In the genomic region with DNA sequence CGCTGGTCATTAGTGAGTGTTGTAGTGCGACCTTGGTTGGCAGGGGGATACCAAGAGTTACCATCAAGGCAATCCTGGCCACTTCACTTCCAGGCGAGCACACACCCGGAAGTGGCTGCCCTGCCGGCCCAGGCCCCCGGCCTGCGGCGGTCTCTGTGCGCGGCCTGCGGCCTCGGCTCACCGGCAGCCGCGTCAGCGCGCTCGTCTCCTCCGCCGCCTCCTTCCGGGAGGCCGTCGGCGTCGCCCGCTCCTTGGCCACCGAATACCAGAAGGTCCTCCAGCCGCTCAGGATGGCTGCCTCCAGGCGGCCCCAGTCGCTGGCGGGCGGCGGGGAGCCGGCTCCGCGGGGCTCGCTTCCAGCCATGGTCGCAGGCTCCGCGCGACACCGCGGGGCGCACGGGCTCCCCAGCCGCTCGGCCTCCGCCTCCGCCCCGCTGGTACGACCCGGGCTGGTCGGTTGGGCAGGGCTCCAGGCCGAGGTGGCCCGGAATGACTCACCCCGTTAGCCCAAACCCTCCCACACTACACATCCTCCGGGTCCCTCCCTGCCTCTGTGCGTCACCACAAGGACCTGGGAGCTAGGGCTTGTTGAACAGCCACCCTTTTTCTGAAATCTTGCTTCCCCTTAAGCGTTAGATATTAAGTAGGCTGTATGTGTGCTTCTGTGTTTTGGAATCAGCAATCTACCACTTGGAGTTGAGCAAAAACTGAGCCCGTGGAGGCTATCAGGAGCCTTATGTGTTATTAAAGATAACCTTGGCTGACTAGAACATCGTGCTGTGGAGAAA, we compare ENCODE assay signal across 8 mouse cellular contexts. TPM values are rescaled to one million over a fixed set of nuclear protein-coding genes. Genes with fewer than 3 reads are reported as not detected.
DNase-seq lines count a peak whose midpoint lies in the region; ATAC-seq and TF ChIP-seq lines count a peak whose summit lies in the region.

Gene Fbxo4, minus strand, starts transcription at position 513 of the 788 bp plus-strand sequence.

- no peaks in the 10 kb centered on the region for H3K27me3 ChIP-seq in G1E (ENCODE audit: insufficient read depth, low read length)
- no peaks in the 10 kb centered on the region for H3K27me3 ChIP-seq in forebrain, embryonic 16.5 days (replicated peaks; ENCODE audit: control insufficient read depth, insufficient read depth, low read length)
- H3K27me3 ChIP-seq in liver, postnatal 0 days (ENCODE audit: insufficient read depth, low read length): no peaks in the 10 kb centered on the region
- H3K27me3 ChIP-seq in neural tube, embryonic 13.5 days: no peaks in the 10 kb centered on the region
- H3K27me3 ChIP-seq in testis, adult 2 months (ENCODE audit: control insufficient read depth, insufficient read depth, low read length): no peaks in the 10 kb centered on the region

- H3K27ac ChIP-seq in forebrain, embryonic 16.5 days (ENCODE audit: low read length): peak within 1 kb of the TSS; percentile 96
- H3K27ac ChIP-seq in liver, postnatal 0 days (ENCODE audit: low read depth): peak within 1 kb of the TSS; percentile 99
- peak within 1 kb of the TSS; percentile 94 for H3K27ac ChIP-seq in neural tube, embryonic 13.5 days (replicated peaks)
- H3K27ac ChIP-seq in testis, adult 2 months (ENCODE audit: control insufficient read depth, insufficient read depth, low read depth, low read length): peak within 1 kb of the TSS; percentile 89

- 1% methylated on average over 55 of the region's 61 CpGs for WGBS in forebrain, embryonic 16.5 days
- under 1% methylated on average over 61 of the region's 61 CpGs for WGBS in liver, postnatal 0 days (ENCODE audit: insufficient replicate concordance)
- 2% methylated on average over 61 of the region's 61 CpGs for WGBS in neural tube, embryonic 13.5 days

- no peak for TF ChIP-seq EP300 in liver, postnatal 0 days (IDR thresholded peaks at IDR 0.05; ENCODE audit: low read depth)

- peak; percentile 67; the same call in 1 of the 2 replicates for TF ChIP-seq POLR2A in testis, adult 2 months (IDR thresholded peaks at IDR 0.05; ENCODE audit: control insufficient read depth, low read depth, low read length)

- H3K9me3 ChIP-seq in G1E (replicated peaks): no peaks in the 10 kb centered on the region
- H3K9me3 ChIP-seq in forebrain, embryonic 16.5 days (ENCODE audit: control insufficient read depth, low read length): no peaks in the 10 kb centered on the region
- no peaks in the 10 kb centered on the region for H3K9me3 ChIP-seq in liver, postnatal 0 days (ENCODE audit: low read length)
- no peaks in the 10 kb centered on the region for H3K9me3 ChIP-seq in neural tube, embryonic 13.5 days

- H3K36me3 ChIP-seq in G1E (replicated peaks): peaks cover 23% of the 10 kb centered on the region
- H3K36me3 ChIP-seq in forebrain, embryonic 16.5 days (ENCODE audit: control insufficient read depth, insufficient read depth): peaks cover 3% of the 10 kb centered on the region; the same call in 1 of the 2 replicates
- peaks cover 11% of the 10 kb centered on the region for H3K36me3 ChIP-seq in liver, postnatal 0 days (replicated peaks; ENCODE audit: insufficient read depth, low read length)
- peaks cover 19% of the 10 kb centered on the region for H3K36me3 ChIP-seq in neural tube, embryonic 13.5 days
- H3K36me3 ChIP-seq in testis, adult 2 months (ENCODE audit: control insufficient read depth, insufficient read depth, low read length): no peaks in the 10 kb centered on the region

- no peak for TF ChIP-seq CTCF in G1E (IDR thresholded peaks at IDR 0.05; ENCODE audit: low read depth, low read length)
- TF ChIP-seq CTCF in liver, postnatal 0 days (IDR thresholded peaks at IDR 0.05; ENCODE audit: low read depth): no peak
- no peak for TF ChIP-seq CTCF in testis, adult 2 months (IDR thresholded peaks at IDR 0.05; ENCODE audit: control insufficient read depth, insufficient read depth, insufficient replicate concordance, low read depth, low read length)

- H3K4me3 ChIP-seq in G1E (ENCODE audit: low read depth, low read length): peak within 1 kb of the TSS; percentile 75
- peak within 1 kb of the TSS; percentile 72 for H3K4me3 ChIP-seq in forebrain, embryonic 16.5 days (replicated peaks; ENCODE audit: low read length)
- peak within 1 kb of the TSS; percentile 70 for H3K4me3 ChIP-seq in liver, postnatal 0 days (ENCODE audit: low read depth, low read length)
- peak within 1 kb of the TSS; percentile 58 for H3K4me3 ChIP-seq in neural tube, embryonic 13.5 days
- H3K4me3 ChIP-seq in testis, adult 2 months (ENCODE audit: control insufficient read depth, low read depth, low read length): peak within 1 kb of the TSS; percentile 85

- H3K4me1 ChIP-seq in G1E (ENCODE audit: insufficient read depth, low read depth, low read length): peaks cover 17% of the 10 kb centered on the region
- peaks cover 3% of the 10 kb centered on the region; the same call in 1 of the 2 replicates for H3K4me1 ChIP-seq in forebrain, embryonic 16.5 days (replicated peaks; ENCODE audit: control insufficient read depth, insufficient read depth, low read length)
- peaks cover 8% of the 10 kb centered on the region for H3K4me1 ChIP-seq in liver, postnatal 0 days (ENCODE audit: insufficient read depth)
- peaks cover 7% of the 10 kb centered on the region for H3K4me1 ChIP-seq in neural tube, embryonic 13.5 days (replicated peaks)
- no peaks in the 10 kb centered on the region for H3K4me1 ChIP-seq in testis, adult 2 months (ENCODE audit: control insufficient read depth, insufficient read depth, low read length)

- peak; percentile 98 for ATAC-seq in G1E (ENCODE audit: extremely low read depth, insufficient number of reproducible peaks, low FRiP score, poor library complexity, severe bottlenecking)
- ATAC-seq in forebrain, embryonic 16.5 days: peak; percentile 93
- peak; percentile 98 for ATAC-seq in liver, postnatal 0 days
- peak; percentile 96 for ATAC-seq in neural tube, embryonic 13.5 days (ENCODE audit: low read depth)

- intact Hi-C loops in heart, postnatal 25 days (cut with DNase I): loop anchor here (2.0 kb wide), 1 partner anchor 16 kb away; the partner anchor contains the start of gene AW549877

- H3K9ac ChIP-seq in forebrain, embryonic 16.5 days (replicated peaks; ENCODE audit: low read depth, low read length): peak within 1 kb of the TSS; percentile 97
- H3K9ac ChIP-seq in liver, postnatal 0 days (replicated peaks): peak within 1 kb of the TSS; percentile 92
- peak within 1 kb of the TSS; percentile 84 for H3K9ac ChIP-seq in neural tube, embryonic 13.5 days

- peak within 1 kb of the TSS; percentile 81 for H3K4me2 ChIP-seq in forebrain, embryonic 16.5 days (ENCODE audit: low read length)
- H3K4me2 ChIP-seq in liver, postnatal 0 days (ENCODE audit: low read depth, low read length): peak within 1 kb of the TSS; percentile 82
- H3K4me2 ChIP-seq in neural tube, embryonic 13.5 days: peak within 1 kb of the TSS; percentile 68

- DNase-seq in G1E (ENCODE audit: low spot score): peak; percentile 90
- DNase-seq in cerebellum, adult 18-20 months: peak; percentile 87 to 90
- DNase-seq in heart, postnatal 25 days (ENCODE audit: low spot score): peak; percentile 85
- peak; percentile 80 for DNase-seq in layer of hippocampus, adult 11-12 months (ENCODE audit: low spot score)
- peak; percentile 83 for DNase-seq in liver, postnatal 0 days

RNA-seq across cellular contexts. Expression of gene Fbxo4, which starts in this region (rescaled TPM):
- 10.0 and 17.2 TPM in 2 replicates for total RNA-seq in G1E (2014; fragmentation: Nextera tagmentation)
- 20.1 and 23.2 TPM in 2 replicates for total RNA-seq in G1E (2017)
- polyA plus RNA-seq in G1E (2012): 1.4 and 2.1 TPM in 2 replicates
- polyA plus RNA-seq in forebrain, embryonic 16.5 days (2015; fragmentation: Nextera tagmentation; extraction: Ambion mirVana): 6.2 and 9.1 TPM in 2 replicates
- total RNA-seq in heart, postnatal 25 days (2021): 1 to 10 TPM; 6.5 to 8.6 TPM
- polyA plus RNA-seq in liver, postnatal 0 days (2015; fragmentation: Nextera tagmentation; extraction: Ambion mirVana): 8.6 and 9.2 TPM in 2 replicates
- polyA plus RNA-seq in neural tube, embryonic 13.5 days (2015; fragmentation: Nextera tagmentation; extraction: Ambion mirVana): 8.3 and 9.0 TPM in 2 replicates
- polyA plus RNA-seq in testis, adult 2 months (2012; rRNA removed): 5.0 and 8.9 TPM in 2 replicates

Comparison
In these comparisons a context has a peak if more than half of its experiments do, and no peak if none do; other contexts are left out.
1. Peak in every context shown above with its lines: DNase-seq, ATAC-seq, H3K4me3 ChIP-seq and H3K27ac ChIP-seq.